Mouse (Mus musculus): ENCODE measurements around the gene Ldlrap1. TPM values are rescaled to one million over a fixed set of nuclear protein-coding genes. Genes with fewer than 3 reads are reported as not detected.

Ldlrap1 gene
- total RNA-seq, 2 experiments from 2014 or later, result 5.7 to 6.6 TPM

DNA sequence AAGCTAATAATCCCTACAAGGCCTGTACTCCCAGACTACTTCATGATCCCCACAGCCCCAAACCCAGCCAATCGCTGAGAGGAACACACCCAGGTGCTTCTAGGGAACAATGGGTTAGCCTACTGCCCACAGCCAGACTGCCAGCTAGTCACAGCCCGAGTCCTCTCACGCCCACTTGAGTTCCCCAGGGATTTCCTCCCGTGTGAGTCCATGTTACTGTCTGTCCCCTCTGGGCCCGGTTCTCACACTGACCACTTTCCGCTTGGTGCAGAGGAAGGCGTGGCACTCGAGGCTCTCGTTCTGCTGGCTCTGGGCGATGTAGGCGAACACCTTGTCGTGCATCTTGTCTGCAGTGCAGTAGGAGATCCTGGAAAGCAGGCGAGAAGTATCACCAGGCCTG is 12.9 kb downstream of the Ldlrap1 start:
- TF ChIP-seq CTCF (IDR thresholded peaks at IDR 0.05), result no peak
- no peak for DNase-seq
- intact Hi-C loops (cut with DNase I), result no loop called here
- Histone ChIP-seq H3K27ac (no peak overlapping the region), H3K4me3 (no peak overlapping the region)

GRCm38 (mm10) chr4:134754371-134754770 is 13.5 kb downstream of the Ldlrap1 start:
- intact Hi-C loops (cut with DNase I), result no loop called here
- Histone ChIP-seq H3K27ac (no peak overlapping the region), H3K4me3 (no peak overlapping the region)
- no peak for TF ChIP-seq CTCF (IDR thresholded peaks at IDR 0.05)
- no peak for DNase-seq

- Histone ChIP-seq H3K27ac (no peak overlapping the region), H3K4me3 (no peak overlapping the region)
- intact Hi-C loops (cut with DNase I), result no loop called here
- no peak for DNase-seq
- TF ChIP-seq CTCF (IDR thresholded peaks at IDR 0.05), result no peak
Measured at GRCm38 (mm10) chr4:134753516-134754261, 14.1 kb downstream of the Ldlrap1 start.

- H3K27ac ChIP-seq, result no peak overlapping the region
- no peak for TF ChIP-seq CTCF (IDR thresholded peaks at IDR 0.05)
- intact Hi-C loops (cut with DNase I), result no loop called here
- no peak overlapping the region for H3K4me3 ChIP-seq
- DNase-seq, result no peak
Measured at GRCm38 (mm10) chr4:134752911-134753426, 14.9 kb downstream of the Ldlrap1 start.

- TF ChIP-seq CTCF (IDR thresholded peaks at IDR 0.05), result no peak
- Histone ChIP-seq H3K27ac (no peak overlapping the region), H3K4me3 (no peak overlapping the region)
- intact Hi-C loops (cut with DNase I), result no loop called here
- DNase-seq, result no peak
Measured at GRCm38 (mm10) chr4:134751682-134752380, 16.0 kb downstream of the Ldlrap1 start.

GRCm38 (mm10) chr4:134750825-134751224 is 17.0 kb downstream of the Ldlrap1 start:
- TF ChIP-seq CTCF (IDR thresholded peaks at IDR 0.05), result no peak
- Histone ChIP-seq H3K4me3 (no peak overlapping the region), H3K27ac (no peak overlapping the region)
- intact Hi-C loops (cut with DNase I), result no loop called here
- no peak for DNase-seq

- TF ChIP-seq CTCF (IDR thresholded peaks at IDR 0.05), result no peak
- intact Hi-C loops (cut with DNase I), result no loop called here
- Histone ChIP-seq H3K27ac (no peak overlapping the region), H3K4me3 (no peak overlapping the region)
- no peak for DNase-seq
Measured at GRCm38 (mm10) chr4:134750263-134750662, 17.6 kb downstream of the Ldlrap1 start.

- peak; percentile 57 for TF ChIP-seq CTCF (IDR thresholded peaks at IDR 0.05)
- H3K27ac ChIP-seq, result peak overlapping the region; percentile 32; the same call in 1 of the 2 replicates
- intact Hi-C loops (cut with DNase I), result no loop called here
- H3K4me3 ChIP-seq, result no peak overlapping the region
- DNase-seq, result peak; percentile 48
Measured at GRCm38 (mm10) chr4:134749301-134750030, 18.4 kb downstream of the Ldlrap1 start.

DNA sequence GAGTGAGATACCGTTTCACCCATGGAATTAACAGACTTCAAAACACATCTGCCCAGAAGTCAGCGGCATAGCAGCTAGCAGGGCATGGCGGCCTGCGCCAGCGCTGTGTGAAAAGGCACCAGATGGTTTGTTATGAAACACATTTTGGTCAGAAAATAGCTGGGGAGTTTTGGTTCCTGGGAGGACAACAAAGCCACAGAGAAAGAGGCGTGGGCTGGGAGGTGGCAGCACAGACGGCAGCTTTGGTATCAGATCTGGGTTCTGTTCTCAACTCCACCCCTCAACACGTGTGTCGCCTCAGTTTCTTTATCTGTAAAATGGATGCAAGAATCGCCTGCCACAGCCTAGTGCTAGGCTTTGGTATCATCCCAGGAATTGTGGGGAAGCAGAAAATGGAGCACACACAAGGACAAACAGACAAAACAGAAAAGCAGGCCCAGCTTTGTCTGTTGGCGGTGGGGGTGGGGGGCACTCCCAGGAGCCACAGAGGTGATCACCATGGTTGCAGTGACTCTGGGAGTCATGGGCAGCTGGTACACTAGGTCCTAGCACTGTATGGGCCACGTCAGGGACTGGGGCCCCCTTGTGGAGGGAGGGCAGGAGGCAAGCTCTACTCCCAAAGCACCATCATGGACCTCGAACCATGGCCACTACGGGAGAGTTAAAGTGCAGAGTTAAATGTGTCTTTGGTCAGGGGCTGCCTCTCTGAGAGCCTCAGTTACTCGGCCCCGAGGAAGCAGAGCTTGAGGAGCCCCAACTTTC is 21.7 kb downstream of the Ldlrap1 start:
- peak; percentile 45 for TF ChIP-seq CTCF (IDR thresholded peaks at IDR 0.05)

GRCm38 (mm10) chr4:134743881-134744633 is 23.8 kb downstream of the Ldlrap1 start:
- no peak overlapping the region for H3K4me3 ChIP-seq
- no peak overlapping the region for H3K27ac ChIP-seq
- no peak for DNase-seq
- intact Hi-C loops (cut with DNase I), result no loop called here
- no peak for TF ChIP-seq CTCF (IDR thresholded peaks at IDR 0.05)

More for the DNA sequence above, 21.7 kb downstream of the Ldlrap1 start:
- Histone ChIP-seq H3K4me3 (no peak overlapping the region), H3K27ac (no peak overlapping the region)
- no peak for DNase-seq
- intact Hi-C loops (cut with DNase I), result no loop called here

DNA sequence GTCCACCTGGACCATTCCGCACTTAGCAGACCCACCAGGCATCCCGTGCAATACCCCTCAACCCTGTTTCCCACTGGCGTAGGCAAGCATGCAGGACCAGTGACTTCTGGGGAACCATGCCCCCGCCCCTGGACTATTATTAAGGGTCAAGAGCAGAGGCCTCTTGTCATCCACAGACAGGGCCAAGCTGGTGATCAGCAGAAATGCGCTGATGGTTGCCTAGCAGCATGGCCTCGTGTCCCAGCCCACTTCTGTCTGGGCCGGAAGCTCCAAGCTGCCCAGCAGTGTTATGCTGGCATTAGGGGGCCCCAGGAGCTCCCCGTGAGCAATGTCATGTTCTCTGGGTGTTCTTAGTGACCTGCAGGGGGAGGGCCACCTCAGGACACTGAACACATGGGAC is 25.9 kb downstream of the Ldlrap1 start:
- no peak for DNase-seq
- no peak for TF ChIP-seq CTCF (IDR thresholded peaks at IDR 0.05)
- Histone ChIP-seq H3K4me3 (no peak overlapping the region), H3K27ac (no peak overlapping the region)
- intact Hi-C loops (cut with DNase I), result no loop called here
